Mouse (Mus musculus): ENCODE results near the gene Ech1.
A peak's percentile ranks its signal among the peaks of the same experiment; 100 is the strongest.

- TF ChIP-seq CTCF (IDR thresholded peaks at IDR 0.05; ENCODE audit: insufficient read depth, low read length) (no peak), POLR2A (IDR thresholded peaks at IDR 0.05; ENCODE audit: borderline replicate concordance, extremely low read depth, low read depth, low read length) (peak; percentile 99)
These were observed 14.6 kb upstream of the Ech1 start for GRCm38 (mm10) chr7:28810107-28811066.
